Mouse (Mus musculus) G1E (cell line): Measurements from ENCODE around the gene Oat. TPM values are rescaled to one million over a fixed set of nuclear protein-coding genes. Genes with fewer than 3 reads are reported as not detected.

ENCODE experiments used
- ATAC-seq: 2 replicates; pipeline ENCODE4 v1.8.0; 2016; ENCODE audit warnings: mild to moderate bottlenecking; ENCODE audit not compliant: insufficient number of reproducible peaks, poor library complexity, low FRiP score, severe bottlenecking; ENCODE audit errors: extremely low read depth
- DNase-seq: peaks from one replicate; pipeline ENCODE4 v3.0.0; 2012; ENCODE audit warnings: low spot score
- H3K27me3 ChIP-seq: 2 replicates; pipeline ENCODE4 v1.6.1; 2012; ENCODE audit warnings: mild to moderate bottlenecking, low read length, inconsistent platforms; ENCODE audit not compliant: insufficient read depth
- H3K36me3 ChIP-seq: replicated peaks from 2 replicates; pipeline ENCODE3; 2012; ENCODE audit warnings: mild to moderate bottlenecking, inconsistent platforms
- H3K4me1 ChIP-seq: 2 replicates; pipeline ENCODE4 v1.6.1; 2012; ENCODE audit warnings: low read depth, low read length, inconsistent platforms, mixed read lengths; ENCODE audit not compliant: insufficient read depth
- H3K4me3 ChIP-seq: 2 replicates; pipeline ENCODE4 v1.5.1; 2012; ENCODE audit warnings: low read depth, mild to moderate bottlenecking, inconsistent platforms, low read length, moderate library complexity, mixed read lengths
- H3K9me3 ChIP-seq: replicated peaks from 2 replicates; pipeline ENCODE4 v1.6.1; 2012; ENCODE audit warnings: inconsistent platforms
- CTCF ChIP-seq: IDR thresholded peaks from 2 replicates; pipeline ENCODE4 v1.5.1; 2012; ENCODE audit warnings: low read depth, low read length, inconsistent platforms, mixed read lengths
- GATA1 ChIP-seq: IDR thresholded peaks from 2 replicates; pipeline ENCODE4 v1.6.1; 2012; ENCODE audit warnings: borderline replicate concordance, low read length, inconsistent platforms, mixed read lengths
- GATA2 ChIP-seq: IDR thresholded peaks from 2 replicates; pipeline ENCODE4 v1.6.1; 2012; ENCODE audit warnings: low read depth, low read length, inconsistent platforms, borderline replicate concordance
- POLR2AphosphoS5 ChIP-seq: IDR thresholded peaks from 2 replicates; pipeline ENCODE4 v1.6.1; 2012; ENCODE audit warnings: low read depth, low read length, inconsistent platforms; ENCODE audit not compliant: insufficient replicate concordance
- TAL1 ChIP-seq: conservative IDR thresholded peaks from 2 replicates; pipeline ENCODE4 v1.6.1; 2012; ENCODE audit warnings: low read depth, low read length, inconsistent platforms, mixed read lengths
- polyA plus RNA-seq: library from polyadenylated mRNA; stranded (reverse); fragments of >175 nt; gene quantifications from 2 replicates; pipeline ENCODE4 v1.2.3, GENCODE M21; 2012
- total RNA-seq, 2 experiments: library from RNA; stranded (forward) in 1 of 2; stranded (reverse) in 1 of 2; fragments of 200-1000 nt in 1 of 2; fragments of >200 nt in 1 of 2; fragmentation: Nextera tagmentation in 1 of 2; gene quantifications; 2 replicates each; pipeline ENCODE4 v1.2.3; 2014 to 2017

Gene Oat
- total and polyA plus RNA-seq, 3 experiments: 2.5 to 109 (median 72.4) TPM

DNA sequence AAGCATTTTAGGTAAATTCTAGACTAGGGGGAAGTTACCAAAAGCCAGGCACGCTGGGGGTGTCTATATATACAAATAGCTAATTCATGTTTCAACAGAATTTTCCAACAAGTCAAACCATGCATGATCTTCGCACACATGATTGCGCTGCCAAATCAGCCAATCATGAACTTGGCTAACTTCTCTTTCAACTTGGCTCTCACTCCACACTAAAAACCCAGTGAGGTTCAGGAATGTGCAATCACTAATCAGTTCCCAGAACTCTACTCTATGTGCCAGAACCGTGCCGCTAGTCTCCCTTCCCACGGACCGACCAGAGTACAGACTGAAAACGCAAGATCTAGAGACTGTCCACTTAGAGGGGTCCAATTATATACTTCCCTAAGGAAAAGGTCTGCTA is 4.7 kb downstream of the Oat start:
- H3K27me3 ChIP-seq: no peaks in the 10 kb centered on the region
- no peaks in the 10 kb centered on the region for H3K9me3 ChIP-seq
- peaks cover 10% of the 10 kb centered on the region for H3K4me1 ChIP-seq
- ATAC-seq (no peak), DNase-seq (no peak)
- no peak overlapping the region for H3K4me3 ChIP-seq
- H3K36me3 ChIP-seq: peaks cover 52% of the 10 kb centered on the region
- TF ChIP-seq POLR2AphosphoS5 (no peak), GATA2 (no peak), TAL1 (no peak), GATA1 (no peak), CTCF (no peak)

DNA sequence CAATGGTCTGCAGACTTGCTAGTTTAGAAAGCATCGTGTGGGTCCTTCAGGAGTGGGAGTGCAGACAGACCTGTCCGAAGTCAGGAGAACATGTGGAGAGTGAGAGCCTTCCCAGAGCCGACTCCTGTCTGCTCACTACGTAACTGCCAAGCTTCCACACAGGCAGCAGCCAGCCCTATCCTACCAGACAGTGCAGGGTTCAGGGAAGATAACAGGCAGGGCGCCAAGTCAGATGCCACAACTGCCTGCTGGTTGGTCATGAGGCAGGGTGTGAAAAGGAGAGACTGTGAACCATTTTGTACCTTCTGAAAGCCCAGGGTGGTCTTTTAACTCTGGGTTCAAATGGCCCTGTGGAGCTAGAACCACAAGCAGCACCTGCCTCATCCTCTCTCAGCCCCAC is 6.1 kb downstream of the Oat start:
- DNase-seq (no peak), ATAC-seq (no peak)
- H3K36me3 ChIP-seq: peaks cover 62% of the 10 kb centered on the region

GRCm38 (mm10) chr7:132568817-132569216 is 7.4 kb downstream of the Oat start:
- no peaks in the 10 kb centered on the region for H3K27me3 ChIP-seq
- H3K4me3 ChIP-seq: no peak overlapping the region
- ATAC-seq: no peak
- no peaks in the 10 kb centered on the region for H3K9me3 ChIP-seq
- TF ChIP-seq GATA2 (no peak), TAL1 (no peak), CTCF (no peak), GATA1 (no peak), POLR2AphosphoS5 (no peak)
- DNase-seq: no peak
- peaks cover 71% of the 10 kb centered on the region for H3K36me3 ChIP-seq
- no peaks in the 10 kb centered on the region; the same call in 1 of the 2 replicates for H3K4me1 ChIP-seq

More for the DNA sequence above, 6.1 kb downstream of the Oat start:
- Histone ChIP-seq H3K4me3 (no peak overlapping the region), H3K4me1 (peaks cover 3% of the 10 kb centered on the region; the same call in 1 of the 2 replicates), H3K27me3 (no peaks in the 10 kb centered on the region), H3K9me3 (no peaks in the 10 kb centered on the region)
- no peak for TF ChIP-seq GATA1

DNA sequence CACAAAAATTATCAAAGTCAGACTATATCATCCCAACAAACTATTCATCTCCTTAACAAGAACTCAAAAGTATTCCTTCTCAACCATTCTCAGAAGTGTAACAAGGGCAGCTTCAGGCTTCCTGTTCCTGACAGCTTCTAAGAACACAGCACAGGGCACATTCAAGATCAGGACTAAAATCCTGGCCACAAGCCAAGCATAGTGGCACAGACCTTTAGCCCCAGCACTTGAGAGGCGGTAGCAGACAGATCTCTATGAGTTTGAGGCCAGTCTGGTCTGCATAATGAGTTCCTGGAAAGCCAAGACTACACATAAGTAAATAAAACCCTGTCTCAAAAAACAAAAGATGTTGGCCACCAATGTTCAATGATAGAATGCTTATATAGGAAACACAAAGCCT is 10.4 kb downstream of the Oat start:
- Histone ChIP-seq H3K4me1 (no peaks in the 10 kb centered on the region), H3K4me3 (no peak overlapping the region), H3K27me3 (no peaks in the 10 kb centered on the region), H3K9me3 (no peaks in the 10 kb centered on the region), H3K36me3 (peaks cover 92% of the 10 kb centered on the region)
- no peak for TF ChIP-seq GATA1
- no peak for TF ChIP-seq CTCF
- TF ChIP-seq POLR2AphosphoS5: no peak
- no peak for TF ChIP-seq TAL1
- DNase-seq (no peak), ATAC-seq (no peak)

- peaks cover 80% of the 10 kb centered on the region for H3K36me3 ChIP-seq
These were observed 16.9 kb downstream of the Oat start for GRCm38 (mm10) chr7:132559138-132559766.

DNA sequence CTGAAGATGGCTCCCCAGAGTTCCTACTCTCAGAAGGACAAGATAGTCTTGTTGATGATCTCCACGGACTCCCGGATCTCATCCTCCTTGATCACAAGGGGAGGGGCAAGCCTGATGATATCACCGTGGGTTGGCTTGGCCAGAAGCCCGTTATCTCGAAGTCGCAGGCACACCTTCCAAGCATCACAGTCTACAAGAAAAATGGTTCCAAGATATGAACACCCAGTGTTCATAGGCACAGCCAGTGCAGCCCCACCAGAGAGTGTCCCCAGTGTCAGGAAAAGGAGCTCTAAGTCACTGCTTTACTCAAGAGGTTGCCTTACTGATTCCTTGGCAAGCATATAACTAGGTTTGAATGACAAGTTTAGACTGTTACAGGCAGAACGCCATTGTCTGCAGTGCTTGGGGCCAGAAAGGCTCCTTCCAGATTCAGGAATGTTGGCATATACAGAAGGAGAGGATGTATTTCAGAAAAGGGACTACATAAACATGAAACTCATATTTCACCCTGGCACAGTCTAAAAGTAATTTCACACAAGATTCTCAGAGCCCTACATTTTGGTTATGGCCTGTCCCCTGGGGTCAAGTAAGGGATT is 18.0 kb downstream of the Oat start:
- H3K36me3 ChIP-seq: peaks cover 70% of the 10 kb centered on the region
- ATAC-seq (no peak; the same call in 1 of the 2 replicates), DNase-seq (no peak)

More at GRCm38 (mm10) chr7:132559138-132559766, 16.9 kb downstream of the Oat start:
- Histone ChIP-seq H3K4me1 (peaks cover 6% of the 10 kb centered on the region; the same call in 1 of the 2 replicates), H3K27me3 (no peaks in the 10 kb centered on the region), H3K9me3 (no peaks in the 10 kb centered on the region), H3K4me3 (no peak overlapping the region)
- ATAC-seq (no peak), DNase-seq (no peak)
- TF ChIP-seq POLR2AphosphoS5 (no peak), GATA2 (no peak), GATA1 (no peak), CTCF (no peak), TAL1 (no peak)

More for the DNA sequence above, 18.0 kb downstream of the Oat start:
- TF ChIP-seq TAL1 (no peak), GATA2 (no peak), GATA1 (no peak), POLR2AphosphoS5 (no peak), CTCF (no peak)
- Histone ChIP-seq H3K4me3 (no peak overlapping the region), H3K27me3 (no peaks in the 10 kb centered on the region), H3K9me3 (no peaks in the 10 kb centered on the region), H3K4me1 (peaks cover 6% of the 10 kb centered on the region; the same call in 1 of the 2 replicates)
